Mouse (Mus musculus) T-helper 2 cell (primary cell): ENCODE measurements at regions not wholly inside any gene's neighbourhood (a gene's known extent, or its start where the extent isn't known, plus 50 kb on each side); places are given as distances from the start of the nearest gene placed in this dataset.
"Not testable (repeated sequence)": the region's sequence is repeated elsewhere in the genome, so short reads cannot be mapped to it uniquely, and the experiment has no call there.

Experiments
- in situ Hi-C: fragments of 300-600 bp; cut with MboI, MseI; formaldehyde crosslinking; loops from one replicate; pipeline ENCODE4 v1.15.1; 2025; ENCODE audit warnings: high pct_unique_total_duplicates

DNA sequence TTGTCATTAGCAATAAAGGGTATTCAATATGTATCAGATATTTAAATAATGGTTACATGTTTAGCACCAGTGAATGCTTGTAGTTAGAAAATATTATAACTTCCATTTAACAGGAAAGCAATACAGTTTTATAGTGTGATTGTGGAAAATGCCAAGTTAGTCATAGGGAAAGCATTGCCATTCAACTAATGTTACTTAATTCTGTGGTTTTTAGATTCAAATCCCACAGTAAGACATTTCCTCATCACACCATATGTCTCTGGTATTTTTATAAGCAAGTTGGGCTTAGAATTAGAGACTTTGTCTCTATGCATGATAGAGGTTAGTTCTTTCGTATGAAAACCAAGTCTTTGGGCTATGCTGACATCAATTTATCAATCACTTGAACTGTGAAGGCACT is 133.0 kb downstream of the Prr30 start:
- in situ Hi-C loops: loop anchor here (10.0 kb wide), 1 partner anchor 422 kb away; no protein-coding TSS in a partner anchor

DNA sequence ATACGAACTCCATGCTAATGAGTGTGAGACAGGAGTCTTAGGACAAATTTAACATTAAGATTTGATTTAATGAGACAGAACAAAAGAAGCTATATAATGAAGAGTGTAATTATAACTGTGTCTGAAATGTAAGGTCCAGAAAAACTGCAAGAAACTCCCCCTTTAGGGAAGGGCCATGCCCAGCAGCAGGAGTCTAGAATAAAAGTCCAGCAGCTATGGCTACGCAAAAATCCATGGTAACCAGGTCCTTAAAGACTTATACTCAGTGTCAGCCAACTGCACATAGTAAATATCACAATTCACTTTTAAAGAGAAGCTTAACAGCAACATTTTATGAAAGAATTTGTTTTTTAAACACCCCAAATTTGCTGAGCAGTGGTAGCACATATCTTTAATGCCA is 143.3 kb downstream of the Prr30 start:
- in situ Hi-C loops: no loop called here

DNA sequence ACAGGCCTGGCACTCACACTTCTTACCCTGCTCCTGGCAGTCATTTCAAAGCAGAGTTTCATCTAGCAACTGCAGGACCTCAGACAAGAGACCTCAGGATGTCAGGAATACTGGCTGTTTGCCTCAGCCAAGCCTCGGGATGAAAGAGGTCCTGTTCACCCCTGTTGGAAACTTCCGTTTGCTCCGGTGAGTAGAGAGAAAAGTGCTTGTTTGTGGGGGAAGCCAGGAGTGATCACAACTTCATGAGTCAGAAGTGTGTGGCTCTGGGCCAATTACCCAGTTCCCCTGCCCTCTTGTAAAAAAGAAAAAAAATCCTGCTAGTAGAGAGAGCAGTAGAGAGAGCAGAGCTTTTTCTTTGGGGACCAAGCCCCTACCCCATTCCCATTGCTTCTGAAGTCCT is 144.2 kb downstream of the Prr30 start:
- in situ Hi-C loops: no loop called here

DNA sequence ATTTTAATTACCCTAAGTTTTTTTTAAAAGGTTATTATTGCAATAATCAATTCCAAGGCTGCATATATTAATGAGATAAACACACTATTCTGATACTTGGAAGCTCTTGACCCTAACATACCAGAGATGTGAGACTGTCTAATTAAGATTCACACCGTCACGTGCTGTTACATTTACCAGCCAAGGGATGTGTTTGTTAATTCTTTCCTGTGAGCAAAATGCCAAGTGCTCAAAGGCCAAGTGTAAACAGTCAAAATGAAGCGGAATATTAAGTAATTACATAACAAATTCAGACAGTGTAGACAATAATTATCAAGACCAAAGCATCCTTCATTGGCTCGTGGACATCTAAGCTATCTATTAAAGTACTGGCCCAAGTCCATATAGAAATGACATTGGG is 145.3 kb downstream of the Prr30 start:
- in situ Hi-C loops: no loop called here

DNA sequence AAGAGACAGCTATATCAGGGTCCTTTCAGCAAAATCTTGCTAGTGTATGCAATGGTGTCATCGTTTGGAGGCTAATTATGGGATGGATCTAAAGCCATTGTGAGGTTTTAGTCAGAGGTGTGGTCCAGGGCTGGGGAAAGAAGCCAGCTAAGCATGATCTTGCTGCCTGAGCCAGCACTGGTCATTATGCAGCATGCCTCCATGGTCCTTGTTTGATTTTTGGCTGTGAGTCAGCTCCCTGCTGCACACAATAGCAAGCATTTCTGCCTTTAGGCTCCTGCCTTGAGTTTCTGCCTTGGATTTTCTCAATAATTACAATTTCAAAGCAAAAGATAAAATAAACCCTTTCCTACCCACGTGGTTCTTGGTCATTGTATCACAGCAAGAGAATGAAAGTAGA is 147.4 kb downstream of the Prr30 start:
- in situ Hi-C loops: no loop called here

DNA sequence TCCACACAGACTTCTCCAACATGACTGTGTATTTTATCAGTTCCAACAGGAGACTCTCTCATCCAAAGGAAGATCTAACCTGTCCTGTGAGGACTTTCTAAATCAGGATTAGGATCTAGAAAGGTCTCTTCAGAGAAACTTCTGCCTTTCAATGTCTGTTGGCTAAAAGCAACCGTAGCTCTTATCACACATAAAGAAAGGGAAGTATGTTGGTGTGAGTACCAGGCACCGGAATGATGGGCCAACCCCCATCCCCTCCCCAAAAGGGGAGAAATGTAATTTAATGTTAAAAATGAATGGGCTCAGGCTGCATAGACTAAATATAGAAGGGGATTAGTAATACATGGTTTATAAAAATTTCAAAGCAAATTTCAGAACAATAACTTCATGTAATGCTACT is 149.9 kb downstream of the Prr30 start:
- in situ Hi-C loops: no loop called here

DNA sequence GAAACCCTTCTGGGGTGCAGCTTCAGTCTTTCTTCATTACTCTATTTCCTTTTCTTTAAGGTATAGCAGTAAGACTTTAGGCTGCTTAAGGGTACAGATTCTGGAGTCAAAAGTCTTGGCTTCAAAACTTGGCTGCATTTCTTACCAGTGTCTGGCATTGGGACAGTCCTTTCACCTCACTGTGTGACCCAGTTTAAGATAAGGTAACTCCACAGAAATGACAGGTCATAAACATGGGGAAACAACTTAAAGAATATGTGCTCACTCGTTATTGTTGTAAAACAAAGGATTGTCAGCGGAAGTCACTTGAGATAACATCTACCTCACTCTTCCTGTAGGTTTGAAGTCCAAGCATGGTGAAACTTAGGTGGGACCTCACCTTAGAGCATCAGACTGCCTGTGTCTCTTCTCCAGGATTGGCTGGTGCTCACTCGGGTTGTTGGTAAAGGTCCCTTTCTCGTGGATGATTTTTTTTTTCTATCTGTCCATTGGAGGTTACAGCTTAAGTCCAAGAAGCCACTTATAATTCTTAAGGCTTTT is 150.4 kb downstream of the Prr30 start:
- in situ Hi-C loops: no loop called here

DNA sequence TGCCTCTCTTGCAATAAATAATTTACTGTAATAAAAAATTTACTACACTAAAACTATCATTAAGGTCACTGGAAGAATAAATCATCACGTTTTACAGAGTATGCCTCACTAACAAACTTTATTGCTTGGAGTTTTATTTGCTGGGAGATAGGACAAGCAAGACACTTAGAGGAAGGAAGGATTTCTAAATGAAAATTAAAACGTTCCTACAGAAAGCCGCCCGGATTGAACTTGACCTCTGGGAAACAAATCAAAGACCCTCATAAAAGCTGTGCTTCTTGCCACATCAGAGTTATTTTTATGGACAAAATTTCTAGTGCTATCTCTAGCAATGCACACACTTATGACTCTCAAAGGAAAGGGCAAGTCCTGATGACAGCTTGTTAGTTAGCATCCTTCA is 156.6 kb downstream of the Prr30 start:
- in situ Hi-C loops: no loop called here

DNA sequence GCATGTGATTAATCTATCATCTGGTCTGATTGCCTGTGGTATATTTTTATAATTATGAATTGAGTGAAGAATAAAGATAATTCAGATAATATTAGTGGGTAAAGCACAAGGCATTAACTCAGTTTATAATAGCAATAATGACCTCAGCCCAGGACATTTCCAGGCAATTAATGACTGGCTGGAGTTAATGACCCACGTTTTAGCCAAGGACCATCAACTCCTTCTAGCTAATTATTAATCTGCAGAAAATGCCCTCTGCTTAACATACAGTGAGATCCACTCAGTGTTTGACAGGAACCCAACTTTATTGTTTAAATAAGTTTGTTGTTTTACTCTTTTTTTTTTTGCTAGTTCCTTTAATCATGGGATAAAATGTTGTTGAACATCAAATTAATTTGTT is 199.1 kb downstream of the Prr30 start:
- in situ Hi-C loops: no loop called here

DNA sequence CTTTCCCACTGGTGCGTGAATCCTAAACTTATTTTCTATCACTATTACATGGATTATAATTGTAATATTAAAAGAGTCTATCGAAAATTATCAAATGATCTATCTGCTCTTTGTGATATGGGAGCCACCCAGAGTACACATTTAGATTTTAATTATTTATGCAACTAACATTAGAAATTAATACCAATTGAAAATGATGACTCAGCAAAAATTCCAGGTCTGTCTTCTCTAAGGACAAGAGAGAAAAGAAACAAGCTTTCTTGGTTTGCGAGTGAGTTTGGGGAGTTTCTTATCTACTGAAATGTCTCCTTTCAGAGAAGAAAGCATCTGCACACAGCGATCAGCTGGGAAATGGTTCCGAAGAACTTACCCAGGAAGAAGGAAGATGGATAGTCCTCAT is 219.4 kb downstream of the Prr30 start:
- in situ Hi-C loops: no loop called here

DNA sequence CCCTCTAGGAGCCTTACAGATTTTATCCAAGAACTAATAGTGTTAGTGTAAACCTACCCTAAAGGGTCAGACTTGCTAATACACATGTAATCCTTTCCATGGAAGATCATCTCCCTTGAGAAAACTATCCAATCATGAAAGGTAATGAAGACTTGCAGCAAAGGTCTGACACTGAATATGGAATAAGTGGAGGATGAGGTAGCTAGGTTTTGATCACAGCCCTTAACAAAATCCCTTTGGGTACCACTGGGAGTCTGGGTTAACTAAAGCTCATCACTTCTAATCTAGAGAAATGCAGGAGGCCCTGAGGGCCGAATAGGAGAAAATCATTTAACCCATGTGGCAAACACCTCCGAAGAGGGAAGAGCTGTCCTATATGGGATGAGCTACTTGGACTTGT is 221.6 kb downstream of the Prr30 start:
- in situ Hi-C loops: no loop called here

DNA sequence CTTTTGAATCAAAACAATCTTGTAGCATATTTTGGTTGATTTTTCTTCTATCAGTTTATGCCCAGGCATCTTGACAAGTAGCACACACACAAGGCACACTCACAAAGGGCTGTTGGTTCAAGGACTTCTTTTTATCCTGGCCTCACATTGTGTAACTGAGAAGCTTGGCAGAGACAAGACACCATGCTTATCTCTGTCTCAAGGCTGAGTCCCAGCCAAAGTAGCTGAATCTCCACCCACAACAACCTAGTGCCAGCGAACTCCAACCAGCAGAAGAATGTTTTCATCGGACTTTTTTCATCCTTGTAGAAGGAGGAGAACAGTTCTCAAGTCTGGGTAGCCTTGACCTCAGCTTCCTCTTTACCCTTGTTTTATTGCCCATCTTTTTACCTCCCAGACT is 229.2 kb downstream of the Prr30 start:
- in situ Hi-C loops: no loop called here

DNA sequence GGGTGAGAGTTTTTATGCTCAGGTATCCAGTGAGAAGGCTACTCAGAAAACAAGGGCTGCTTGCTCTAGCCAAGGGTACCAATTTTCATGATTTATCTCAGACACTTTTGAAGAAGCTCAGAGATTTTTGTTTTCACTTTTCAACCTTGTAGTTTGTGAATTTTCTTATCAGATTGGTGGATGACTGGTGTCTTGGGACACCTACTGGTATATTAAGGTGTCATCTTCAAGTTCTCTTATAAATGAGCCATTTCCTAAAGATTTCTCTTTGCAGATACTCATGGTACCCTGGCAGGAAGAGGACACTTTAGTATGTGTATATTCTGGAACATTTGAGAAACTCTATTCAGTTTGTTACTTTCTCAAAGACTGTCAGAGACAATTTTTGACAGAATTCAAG is 239.9 kb downstream of the Prr30 start:
- in situ Hi-C loops: no loop called here

DNA sequence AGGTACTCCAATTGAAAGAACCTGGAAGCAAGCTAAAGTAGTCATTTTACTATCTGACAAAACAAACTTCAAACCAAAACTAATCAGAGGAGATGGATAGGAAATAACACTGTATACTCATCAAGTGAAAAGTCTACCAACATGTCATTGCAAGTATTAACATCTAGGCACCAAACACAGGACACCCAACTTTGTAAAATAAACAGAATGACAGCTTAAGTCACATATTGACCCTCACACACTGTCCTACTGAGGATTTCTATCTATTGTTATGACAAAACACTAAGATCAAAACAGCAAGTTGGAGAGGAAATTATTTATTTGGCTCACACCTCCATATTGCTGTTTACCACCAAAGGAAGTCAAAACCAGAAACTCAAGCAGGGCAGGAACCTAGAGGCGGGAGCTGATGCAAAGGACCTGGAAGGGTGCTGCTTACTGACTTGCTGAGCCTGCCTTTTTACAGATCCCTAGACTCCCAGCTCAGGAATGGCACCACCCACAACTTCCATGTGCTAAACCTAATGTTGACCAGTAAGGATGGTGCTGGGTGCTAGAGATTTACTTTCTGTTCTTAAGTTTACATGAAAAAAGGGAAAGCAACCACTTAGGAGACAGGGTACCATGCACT is 244.2 kb downstream of the Prr30 start:
- in situ Hi-C loops: no loop called here

DNA sequence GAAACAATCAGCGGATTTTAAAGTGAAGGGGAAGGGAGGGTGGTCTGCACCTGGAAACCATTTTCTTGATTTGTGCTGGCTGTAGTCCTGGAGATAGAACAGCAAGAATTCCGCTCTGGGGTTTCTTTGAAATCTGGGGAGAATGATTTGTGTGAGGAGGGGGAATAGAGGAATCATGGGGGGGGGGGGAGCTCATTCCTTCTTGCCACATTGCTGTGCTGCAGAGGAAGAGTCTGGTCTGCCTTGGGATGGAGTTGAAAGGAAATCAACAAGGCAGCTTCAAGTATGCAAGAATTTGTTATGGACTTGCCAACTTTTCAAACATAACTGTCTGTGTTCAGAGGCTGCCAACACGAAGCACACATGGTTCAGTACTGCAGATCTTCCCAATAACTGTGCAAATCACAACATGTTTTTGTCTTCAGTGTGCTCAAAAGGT is 249.4 kb downstream of the Prr30 start:
- in situ Hi-C loops: no loop called here

DNA sequence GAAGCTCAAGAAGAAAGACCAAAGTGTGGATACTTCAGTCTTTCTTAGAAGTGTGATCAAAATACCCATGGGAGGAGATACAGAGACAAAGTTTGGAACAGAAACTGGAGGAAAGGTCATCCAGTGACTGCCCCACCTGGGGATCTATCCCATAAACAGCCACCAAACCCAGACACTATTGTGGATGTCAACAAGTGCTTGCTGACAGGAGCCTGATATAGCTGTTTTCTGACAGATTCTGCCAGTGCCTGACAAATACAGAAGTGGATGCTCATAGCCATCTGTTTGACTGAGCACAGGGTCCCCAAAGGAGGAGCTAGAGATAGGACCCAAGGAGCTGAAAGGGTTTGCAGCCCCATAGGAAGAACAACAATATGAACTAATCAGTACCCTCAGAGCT is 252.5 kb downstream of the Prr30 start:
- in situ Hi-C loops: not testable (repeated sequence)

DNA sequence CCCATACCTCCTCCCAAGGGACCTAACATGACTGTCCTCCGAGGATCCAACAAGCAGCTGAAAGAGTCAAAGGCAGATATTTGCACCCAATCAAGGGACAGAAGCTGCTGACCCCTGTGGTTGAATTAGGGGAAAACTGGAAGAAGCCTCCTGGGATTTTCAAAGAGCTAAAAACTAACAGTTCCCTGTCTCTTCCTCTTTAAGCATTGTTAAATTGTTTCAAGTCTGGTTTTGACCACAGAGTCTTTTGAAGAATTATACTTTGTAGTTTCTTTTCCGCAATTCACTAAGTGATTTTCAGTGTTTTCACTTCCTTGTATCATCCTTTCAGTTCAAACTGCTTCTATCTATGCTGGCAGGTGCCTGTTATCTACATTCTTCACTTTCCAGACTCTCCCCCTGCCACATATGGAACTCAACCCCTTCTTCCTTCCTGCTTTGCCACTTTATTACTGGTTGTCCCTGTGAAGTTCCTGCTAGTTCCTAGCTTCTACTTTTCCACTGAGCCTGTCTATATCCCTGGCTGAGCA is 262.7 kb downstream of the Prr30 start:
- in situ Hi-C loops: no loop called here

DNA sequence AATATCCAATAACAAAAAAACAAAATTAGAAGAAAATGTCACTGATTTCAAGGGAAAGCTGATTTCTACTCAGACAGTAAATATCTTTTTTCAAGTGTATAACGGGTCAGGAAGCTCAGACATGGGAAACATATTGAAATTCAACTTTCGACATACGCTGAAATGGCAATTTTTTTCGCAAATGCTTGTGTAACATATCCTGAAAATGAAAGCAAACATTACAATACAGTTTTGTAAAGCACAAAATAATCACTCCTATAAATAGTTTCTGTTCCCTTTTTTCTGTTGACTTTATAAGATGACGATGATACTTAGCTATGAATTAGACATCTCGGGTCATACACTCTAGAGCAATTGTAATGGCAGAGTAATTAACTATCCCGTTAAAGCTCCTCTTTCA is 265.6 kb downstream of the Prr30 start:
- in situ Hi-C loops: no loop called here

DNA sequence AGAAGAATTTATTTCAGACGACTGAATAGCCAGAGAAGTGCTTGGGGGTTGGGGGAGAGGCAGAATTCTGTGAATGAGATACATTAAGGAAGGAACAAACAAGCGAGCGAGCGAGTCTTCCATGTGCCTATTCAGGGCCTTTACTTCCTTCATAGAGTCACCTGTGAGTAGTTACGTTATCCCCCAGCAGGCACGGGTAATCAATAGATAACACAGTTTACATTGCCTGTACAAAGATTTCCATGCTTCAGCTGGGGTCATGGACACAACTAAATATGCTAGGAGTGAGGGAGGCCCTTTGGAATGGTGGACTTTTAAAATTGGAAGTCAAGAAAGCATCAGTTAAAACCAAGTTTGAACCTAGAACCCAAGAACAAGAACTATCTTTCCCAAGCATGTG is 275.2 kb downstream of the Prr30 start:
- in situ Hi-C loops: no loop called here

DNA sequence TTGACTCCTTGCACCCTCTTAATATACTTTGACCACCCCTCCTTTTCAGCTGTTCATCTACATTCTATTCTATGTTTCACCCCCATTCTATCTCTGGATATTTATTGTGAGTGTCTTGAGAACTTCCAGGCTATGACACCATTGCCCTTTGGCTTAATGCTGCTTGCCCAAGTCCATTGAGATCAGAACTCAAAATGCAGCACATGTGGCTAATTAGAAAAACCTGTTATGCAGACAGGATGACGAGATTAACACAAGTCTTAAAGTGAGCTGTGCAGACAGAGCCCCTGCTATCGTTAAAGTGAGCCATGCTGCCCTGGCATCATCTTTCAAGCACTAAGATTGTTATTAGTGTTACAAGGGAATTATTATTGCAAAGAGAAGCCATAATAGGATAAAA is 299.9 kb downstream of the Prr30 start:
- in situ Hi-C loops: no loop called here

DNA sequence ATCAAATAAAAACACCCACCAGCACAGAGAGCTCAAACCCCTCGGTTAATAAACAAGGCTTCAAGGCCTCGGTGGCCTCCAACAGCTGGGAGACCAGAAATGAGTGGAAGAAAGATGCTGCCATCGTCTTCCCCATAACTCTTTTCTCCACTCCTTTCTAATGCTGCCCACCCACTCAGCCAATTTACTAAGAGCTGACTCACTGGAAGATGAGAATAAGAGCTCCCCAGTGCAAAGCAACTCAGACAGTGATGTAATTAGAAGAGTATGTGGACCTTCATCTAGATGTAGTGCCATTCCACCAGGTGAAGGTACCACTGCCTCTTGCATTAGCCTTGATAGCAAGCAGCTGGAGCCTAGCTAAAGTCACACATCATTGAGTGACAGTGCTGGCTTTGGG is 301.1 kb downstream of the Prr30 start:
- in situ Hi-C loops: loop anchor here (25.0 kb wide), 1 partner anchor 1637 kb away; no protein-coding TSS in a partner anchor

DNA sequence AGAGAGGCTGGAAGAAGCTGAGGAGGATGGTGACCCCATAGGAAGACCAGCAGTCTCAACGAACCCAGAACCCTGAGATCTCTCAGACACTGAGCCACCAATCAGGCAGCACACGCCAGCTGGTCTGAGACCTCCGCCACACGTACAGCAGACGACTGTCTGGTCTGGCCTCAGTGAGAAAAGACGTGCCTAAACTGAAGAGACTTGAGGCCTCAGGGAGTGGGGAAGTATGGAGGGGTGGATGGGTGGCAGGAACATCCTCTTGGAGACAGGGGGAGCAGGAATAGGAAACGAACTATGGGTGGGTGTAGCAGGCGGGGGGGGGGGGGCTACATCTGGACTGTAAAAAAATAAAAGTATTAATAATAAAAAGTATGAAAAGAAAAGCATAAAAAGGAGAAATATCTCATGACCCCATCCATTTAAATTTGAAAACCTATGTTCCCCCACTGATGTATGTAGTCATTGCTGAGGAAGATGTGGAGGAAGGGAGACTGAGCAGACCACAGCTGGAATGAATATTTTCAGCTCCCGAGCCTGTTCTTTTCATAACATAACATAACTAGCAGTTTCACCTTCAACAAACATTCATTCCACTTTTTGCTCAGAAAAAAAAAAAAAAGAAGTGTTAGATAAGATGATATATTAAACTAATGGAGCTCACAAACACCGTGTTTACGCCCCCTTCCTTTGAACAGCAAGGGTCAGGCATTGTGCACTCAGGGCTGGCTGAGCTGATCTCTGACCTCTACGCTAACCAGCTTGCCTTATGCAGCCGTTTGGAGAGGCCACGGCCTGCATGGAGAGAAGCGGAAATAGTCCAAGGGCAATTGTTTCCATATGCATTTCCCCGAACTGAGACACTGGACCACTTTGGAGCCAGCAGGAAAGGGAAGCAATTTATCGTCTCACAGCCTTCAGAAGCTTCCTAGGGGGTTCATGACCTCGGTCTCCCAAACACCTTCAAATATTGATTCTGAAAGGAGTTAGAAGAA is 310.7 kb downstream of the Prr30 start:
- in situ Hi-C loops: loop anchor here (25.0 kb wide), 1 partner anchor 1627 kb away; no protein-coding TSS in a partner anchor
